Mouse (Mus musculus): Measurements from ENCODE around the gene Col23a1.

The Col23a1 gene

DNA sequence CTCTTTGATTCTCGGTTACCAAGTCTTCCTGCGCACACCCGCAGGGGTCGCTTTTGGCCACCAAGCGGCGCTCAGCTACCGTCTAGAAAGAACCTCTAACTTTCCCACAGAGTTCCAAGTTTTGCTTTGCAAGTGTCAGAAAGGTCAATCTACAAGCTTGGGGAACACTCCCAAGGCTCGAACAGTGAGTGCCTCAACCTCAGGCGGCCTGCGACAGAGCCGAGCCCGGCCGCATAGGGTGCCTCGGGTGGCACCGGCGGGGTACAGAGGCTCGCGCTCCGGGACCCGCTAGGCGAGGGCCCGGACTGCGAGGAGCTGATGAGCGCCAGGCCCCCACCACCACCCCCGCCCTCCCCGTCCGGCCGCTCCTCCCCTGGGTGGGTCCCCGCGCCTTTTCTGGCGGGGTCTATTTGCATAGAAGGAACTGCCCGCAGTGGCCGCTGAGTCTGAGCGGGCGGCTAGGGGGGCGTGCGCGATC is at the start of gene Col23a1:
Gene Col23a1 (plus strand): TSS at position 357 of the 478 bp plus-strand sequence.
- DNase-seq (ENCODE audit: low spot score) = no peak

DNA sequence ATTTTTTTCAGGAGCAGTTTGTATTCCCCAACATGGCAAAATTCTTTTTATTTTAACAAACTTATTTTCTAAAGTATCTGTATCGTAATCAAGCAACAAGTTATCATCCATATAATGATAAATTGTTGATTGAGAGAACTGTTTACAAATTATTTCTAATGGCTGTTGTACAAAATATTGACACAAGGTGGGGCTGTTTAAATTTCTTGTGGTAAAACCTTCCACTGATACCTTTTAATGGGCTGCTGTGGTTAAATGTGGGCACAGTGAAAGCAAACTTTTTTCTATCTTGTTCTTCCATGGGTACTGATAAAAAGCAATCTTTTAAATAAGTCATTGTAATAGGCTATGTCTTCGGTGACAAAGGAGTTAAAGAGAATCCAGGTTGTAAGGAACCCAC is 46.8 kb upstream of the Col23a1 start:
- no peak for DNase-seq (ENCODE audit: low spot score)

DNA sequence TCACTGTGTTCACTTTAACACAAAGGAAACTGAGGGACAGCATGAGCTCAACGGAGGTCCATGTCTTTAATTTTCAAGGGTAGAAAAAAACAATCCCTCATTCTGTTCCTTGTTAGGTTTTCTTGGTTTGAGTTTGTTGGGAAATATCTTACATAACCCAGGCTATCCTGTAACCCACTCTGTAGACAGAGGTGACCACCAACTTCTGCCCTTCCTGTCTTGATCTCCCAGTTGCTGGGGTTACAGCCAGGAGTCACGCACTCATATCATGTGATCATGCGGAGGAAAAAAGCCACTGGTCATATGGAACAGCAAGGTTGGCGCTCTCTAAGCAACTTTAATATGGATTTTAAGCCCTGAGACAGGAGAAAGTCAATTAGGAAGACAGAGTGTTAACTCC is 32.7 kb upstream of the Col23a1 start:
- no peak for DNase-seq (ENCODE audit: low spot score)

DNA sequence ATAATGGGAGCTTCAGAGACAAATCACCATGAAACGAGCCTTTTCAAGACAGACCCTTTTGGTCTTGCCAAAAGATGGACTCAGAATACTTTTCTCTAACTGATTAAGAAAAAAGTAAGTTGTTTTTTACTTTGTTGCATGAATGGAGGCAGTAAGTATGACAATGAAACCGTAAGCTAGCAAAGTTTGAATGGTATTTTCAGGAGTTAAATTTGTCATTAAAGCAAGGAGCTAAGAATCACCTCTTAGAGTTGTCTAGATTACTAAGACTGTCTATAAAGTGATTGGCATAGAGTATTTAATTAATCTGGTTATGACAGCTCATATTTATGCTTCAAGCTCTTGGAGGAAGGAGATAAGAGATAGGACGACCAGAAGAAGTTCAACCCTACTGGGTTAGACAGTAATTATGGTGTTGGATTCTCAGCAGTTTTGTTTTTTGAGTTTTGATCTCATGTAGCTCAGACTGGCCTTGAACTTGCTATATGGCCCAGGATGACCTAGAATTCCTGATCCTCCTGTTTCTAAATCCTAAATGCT is 28.0 kb upstream of the Col23a1 start, which contains the start of gene Clk4:
Gene Clk4 (plus strand): TSS at position 51 of the 540 bp plus-strand sequence.
- no peak for DNase-seq (ENCODE audit: low spot score)

DNA sequence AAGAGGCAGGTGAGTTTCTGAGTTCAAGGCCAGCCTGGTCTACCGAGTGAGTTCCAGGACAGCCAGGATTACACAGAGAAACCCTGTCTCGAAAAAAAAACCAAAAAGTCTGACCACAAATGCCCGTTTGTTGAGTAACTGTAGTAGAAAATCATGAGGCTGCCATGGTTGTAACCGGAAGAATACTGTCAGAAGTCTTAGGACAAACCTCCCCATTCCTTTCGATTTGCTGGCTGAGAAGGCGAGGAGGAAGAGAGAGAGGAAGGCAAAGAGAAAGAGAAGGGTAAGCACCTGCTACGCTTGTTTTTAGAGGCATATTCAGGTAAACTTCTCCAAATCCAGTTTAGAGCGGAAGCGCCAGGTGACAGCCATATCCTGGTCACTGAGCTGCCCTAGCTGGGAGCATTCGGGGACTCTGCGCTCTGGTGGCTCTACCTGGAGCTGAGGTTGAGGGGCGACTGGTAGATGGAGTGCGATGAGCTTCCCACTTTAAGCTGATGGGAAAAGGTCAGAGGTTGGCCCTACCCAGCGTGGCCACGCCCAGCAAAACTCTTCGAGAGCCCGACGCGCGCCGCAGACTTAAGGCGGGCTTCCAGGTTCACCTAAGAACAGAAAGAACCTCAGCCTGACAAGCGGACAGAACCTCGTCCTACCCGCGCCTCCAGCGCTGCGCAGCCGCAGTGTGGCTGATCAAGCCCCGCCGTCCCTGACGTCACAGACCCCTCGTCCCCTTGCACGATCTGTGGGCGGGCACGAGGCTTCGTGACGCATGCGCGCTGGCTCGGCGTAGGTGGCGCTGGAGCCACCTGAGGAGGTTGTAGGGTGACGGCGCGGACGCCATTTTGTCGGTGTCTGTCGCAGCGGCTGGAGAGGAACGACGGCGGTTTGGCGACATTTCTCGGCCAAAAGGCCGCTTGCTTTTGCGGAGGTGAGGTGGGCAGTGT is 27.1 kb upstream of the Col23a1 start, which contains the start of gene BC049762:
Gene BC049762 (minus strand): TSS at position 705 of the 944 bp plus-strand sequence.
- peak; percentile 100 for DNase-seq (ENCODE audit: low spot score)

DNA sequence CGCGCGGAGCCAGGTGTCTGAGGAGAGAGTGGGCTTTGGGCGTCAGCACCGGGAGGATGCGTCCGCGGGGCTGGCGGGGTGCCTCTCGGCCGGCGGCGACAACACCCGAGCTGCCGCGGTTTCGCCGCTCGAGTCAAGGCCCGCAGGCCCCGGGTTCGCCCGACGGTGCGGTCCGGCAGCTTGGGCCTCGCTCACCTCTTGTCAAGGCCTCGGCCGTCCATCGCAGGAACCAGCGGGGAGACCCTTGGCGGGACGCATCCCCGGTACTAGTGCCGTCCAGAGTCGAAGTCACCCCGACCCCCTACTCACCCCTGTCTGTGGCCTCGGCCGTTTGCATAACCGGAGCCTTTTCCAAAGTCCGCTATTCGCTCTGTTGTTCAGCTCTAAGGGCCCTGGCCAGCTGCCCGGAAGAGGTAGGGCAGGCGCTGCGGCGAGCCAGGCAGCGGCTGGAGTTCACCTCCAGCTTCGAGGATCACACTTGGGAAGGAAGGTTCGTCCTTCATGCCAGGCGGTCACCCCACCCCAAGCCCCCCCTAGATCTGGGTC is 26.4 kb upstream of the Col23a1 start:
- DNase-seq (ENCODE audit: low spot score) = no peak

DNA sequence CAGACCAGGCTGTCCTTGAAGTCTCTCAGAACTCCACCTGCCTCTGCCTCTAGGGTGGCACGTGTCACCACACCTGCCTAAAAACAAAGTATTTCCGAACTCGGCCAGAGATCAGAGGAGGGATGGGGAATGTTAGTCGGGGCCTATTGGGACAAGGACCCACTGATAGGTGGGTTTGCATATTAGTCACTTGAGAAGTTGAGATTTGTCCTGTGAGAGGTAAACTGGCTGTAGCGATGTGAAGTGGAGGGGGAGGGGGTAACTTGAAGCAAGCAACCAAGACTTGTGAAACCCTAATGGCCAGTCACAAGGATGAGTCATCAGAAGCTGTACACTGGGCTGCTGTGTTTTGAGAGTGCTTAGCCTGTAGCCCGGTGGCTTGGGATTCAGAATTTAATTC is 25.4 kb upstream of the Col23a1 start:
- peak; percentile 31 for DNase-seq (ENCODE audit: low spot score)

DNA sequence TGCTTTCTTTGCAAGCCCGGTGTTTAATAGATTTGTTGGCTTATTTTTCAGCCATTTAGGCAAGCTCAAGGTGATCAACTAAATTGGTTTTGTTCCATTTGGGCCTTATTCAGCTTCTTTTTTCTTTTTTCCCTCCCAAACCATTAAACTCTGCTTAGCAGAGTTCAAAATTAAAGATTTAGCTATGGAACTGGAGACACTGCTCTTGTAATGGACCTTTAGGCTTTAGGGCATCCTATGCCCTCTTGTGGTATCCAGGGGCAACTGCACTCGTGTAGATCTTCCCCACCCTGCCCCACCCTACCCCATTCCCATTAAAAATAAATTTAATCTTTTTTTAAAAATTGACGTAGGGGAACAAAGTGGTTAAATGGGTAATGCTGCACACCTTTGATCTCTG is 24.4 kb upstream of the Col23a1 start:
- DNase-seq (ENCODE audit: low spot score) = no peak

DNA sequence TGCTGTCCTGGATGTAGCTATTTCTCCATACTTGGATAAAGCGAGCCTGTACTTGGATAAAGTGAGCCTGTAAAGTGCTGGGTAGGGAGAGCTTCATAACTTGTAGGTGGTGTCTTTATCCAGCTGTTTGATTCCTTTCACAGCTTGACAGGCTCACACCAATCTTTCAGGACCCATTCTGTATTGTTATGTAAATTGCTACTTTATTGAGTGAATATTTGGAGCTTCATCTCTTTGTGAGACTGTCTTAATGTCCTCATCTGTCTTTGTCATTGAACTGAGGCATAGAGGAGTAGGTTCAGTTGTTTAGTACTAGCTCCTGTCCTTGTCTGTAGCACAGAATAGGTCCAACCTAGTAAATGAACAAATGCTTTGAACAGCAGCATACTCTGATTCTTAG is 15.3 kb upstream of the Col23a1 start:
- DNase-seq (ENCODE audit: low spot score) = no peak

DNA sequence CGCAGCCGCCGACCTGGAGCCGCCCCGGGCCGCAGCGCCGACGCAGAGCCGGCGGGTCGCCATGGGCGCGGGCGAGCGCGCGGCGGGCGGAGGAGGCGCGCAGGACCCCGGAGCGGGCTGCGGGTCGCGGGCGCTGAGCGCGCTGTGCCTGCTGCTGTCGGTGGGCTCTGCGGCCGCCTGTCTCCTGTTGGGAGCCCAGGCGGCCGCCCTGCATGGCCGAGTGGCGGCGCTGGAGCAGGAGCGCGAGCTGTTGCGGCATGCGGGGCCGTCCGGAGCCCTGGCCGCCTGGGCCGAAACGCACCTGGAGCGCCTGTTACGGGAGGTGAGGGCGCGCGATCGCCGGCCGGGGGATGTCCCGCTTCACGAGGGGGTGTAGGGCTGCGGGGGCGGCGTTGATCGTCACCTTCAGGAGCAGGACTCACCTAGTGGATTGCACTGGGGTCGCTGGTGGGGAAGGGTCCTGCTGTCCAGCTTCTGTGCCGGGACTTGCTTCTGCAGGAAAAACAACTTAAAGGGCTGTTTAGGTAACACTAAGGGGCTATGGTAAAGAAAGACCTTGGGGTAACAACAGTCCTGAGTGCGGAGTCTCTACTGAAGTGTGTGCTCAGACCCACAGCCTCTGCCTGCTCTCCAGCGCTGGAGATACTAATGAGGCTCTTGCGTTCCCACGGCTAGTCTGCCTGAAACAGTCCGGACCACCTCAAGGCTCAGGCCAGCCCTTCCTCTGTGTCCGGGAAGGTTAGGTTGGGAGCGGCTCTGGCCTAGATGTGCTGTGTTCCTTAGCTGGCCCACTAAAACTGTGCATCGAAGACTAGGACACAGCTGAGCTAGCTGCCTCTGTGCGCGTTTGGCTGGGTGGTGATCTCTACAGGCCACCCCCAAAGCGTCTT is 591 bp downstream of the Col23a1 start:
- no peak for DNase-seq (ENCODE audit: low spot score)

DNA sequence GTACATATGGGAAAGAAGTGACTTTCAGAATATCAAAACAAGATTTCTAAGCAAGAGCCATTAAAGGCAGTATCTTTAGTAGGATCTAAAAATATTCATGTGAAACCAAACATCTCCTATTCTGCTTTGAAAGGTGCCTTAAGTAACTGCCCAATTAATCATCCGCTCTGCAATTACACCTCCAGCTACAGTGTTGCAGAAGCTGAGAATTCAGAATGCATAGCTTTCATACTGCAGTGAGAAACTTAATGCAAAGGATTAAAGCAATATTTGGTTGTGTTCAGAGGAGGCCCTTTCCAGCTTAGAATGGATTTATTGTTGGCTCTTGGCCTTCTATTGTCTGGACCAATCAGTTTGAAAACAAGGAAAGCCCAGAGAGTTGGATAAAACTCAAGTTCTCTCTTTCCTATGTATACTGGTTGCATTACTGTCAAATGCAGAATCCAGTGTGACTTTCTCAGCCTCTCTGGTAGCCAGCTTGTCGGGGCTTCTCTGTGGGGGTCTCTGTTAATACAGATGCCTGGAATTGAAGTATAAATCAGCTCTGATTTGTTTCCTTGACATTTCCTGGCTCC is 4.3 kb downstream of the Col23a1 start:
- no peak for DNase-seq (ENCODE audit: low spot score)

DNA sequence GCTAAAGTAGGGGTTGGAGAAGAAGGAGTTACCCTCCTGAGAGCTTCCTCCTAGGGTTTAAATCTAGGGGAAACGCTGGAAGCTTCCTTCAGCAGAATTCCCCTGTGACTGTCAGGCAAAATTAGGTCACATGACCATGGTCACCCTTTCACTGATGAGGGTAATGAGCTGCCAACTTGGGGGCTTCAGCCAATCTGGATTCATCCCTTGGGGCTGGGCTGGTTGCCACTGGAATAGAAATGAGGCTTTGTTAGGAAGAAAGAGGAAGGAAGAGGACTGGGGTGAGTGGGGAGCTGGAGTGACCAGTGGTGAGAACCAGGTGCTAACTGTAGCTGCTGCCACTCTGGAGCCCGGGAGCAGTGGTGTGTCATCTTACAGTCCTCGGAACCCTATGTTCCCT is 6.0 kb downstream of the Col23a1 start:
- DNase-seq (ENCODE audit: low spot score) = no peak

DNA sequence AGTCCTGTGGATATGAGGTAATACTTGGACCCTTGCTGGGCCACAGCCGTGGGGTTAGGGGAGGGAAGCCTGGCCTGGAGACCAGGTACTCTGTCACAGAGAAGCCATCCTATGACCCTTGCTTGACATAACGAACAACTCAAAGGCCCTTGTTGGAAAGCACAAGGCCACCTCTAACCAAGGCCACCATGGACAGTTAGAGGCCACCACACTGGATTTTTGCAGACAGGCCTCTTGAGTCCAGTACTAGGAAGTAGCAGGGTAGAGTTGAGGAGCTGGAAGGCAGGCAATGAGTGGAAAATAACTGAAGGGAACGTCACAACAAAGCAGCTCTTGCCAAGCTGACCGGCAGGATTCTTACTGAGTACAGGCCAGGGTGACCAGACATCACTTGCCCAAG is 9.0 kb downstream of the Col23a1 start:
- DNase-seq (ENCODE audit: low spot score) = no peak

DNA sequence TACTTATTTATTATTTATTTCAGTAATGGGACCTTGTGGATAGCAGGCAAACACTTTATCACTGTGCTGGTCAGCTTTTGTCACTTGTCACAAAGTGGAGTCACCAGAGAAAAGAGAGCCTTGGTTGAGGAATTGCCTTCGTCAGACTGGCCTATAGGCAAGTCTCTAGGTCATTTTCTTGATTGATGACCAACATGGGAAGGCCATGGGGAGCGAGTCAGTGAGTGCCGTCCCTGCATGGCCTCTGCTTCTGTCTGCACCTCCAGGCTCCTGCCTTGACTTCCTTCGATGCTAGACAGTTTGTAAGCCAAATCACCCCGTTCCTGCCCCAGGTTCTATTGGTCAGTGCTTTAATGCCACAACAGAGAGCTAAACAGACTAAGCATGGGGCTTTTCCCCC is 12.7 kb downstream of the Col23a1 start:
- no peak for DNase-seq (ENCODE audit: low spot score)

DNA sequence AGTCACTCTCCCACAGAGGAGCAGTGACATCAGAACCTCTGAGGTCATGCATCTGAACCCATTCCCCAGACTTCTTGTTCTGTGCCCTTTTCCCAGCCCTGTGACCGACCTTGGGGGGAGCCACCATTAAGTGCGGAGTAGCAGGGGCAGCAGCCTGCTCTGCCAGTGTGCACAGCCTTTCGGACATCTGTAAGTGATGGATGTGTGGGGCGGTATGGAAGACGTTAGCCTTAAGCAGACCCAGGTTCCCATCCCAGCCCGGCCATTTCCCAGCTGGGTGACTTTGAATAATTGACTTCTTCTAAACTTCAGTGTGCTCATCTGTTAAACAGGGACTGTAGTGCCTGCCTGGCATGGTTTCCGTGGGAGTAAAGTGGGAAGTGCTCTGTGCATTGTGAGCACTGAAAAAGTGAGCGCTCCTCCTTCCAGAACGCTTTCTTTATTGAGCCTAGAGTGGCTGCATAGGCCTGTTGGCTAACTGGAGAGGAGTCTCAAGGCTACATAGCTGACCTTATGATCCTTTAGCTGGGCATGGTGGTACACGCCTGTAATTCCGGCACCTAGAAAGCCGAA is 14.3 kb downstream of the Col23a1 start:
- DNase-seq (ENCODE audit: low spot score) = no peak

DNA sequence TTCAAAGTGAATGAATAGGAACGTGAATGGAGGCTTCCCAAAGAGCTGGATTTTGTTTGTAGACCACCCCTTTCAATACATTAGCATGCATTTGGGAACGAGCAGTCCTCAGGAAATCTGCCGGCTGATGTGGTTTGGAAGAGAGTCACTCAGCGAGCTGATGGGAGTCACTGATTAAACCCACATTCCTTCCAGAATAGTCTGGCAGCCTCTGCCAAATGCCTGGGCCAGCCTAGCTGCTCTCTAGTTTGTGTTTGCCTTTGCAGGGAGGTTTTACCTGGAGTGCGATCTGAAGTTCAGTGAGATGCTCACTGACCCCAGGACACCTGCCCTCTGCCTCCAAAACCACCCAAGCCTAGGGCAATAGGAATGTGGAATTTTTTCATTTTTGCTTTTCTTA is 18.6 kb downstream of the Col23a1 start:
- DNase-seq (ENCODE audit: low spot score) = no peak

DNA sequence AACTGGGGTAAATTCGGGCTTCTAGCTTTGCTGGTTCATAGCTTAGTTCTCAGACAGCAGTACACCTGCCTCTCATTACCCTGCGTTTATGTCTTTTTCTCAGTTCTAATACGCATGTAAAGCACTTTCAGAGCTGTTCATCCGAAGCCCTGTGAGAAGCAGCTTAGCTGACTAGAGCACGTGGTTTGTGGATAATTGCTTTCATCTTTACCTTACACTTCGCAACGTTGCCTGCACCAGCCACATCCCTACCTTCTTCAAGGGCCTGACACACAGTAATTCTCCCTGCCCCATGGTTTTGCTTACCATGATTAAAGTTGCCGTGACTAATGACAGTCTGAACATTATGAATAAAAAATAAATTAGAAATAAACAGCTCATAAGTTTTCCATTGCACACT is 22.1 kb downstream of the Col23a1 start:
- DNase-seq (ENCODE audit: low spot score) = no peak

DNA sequence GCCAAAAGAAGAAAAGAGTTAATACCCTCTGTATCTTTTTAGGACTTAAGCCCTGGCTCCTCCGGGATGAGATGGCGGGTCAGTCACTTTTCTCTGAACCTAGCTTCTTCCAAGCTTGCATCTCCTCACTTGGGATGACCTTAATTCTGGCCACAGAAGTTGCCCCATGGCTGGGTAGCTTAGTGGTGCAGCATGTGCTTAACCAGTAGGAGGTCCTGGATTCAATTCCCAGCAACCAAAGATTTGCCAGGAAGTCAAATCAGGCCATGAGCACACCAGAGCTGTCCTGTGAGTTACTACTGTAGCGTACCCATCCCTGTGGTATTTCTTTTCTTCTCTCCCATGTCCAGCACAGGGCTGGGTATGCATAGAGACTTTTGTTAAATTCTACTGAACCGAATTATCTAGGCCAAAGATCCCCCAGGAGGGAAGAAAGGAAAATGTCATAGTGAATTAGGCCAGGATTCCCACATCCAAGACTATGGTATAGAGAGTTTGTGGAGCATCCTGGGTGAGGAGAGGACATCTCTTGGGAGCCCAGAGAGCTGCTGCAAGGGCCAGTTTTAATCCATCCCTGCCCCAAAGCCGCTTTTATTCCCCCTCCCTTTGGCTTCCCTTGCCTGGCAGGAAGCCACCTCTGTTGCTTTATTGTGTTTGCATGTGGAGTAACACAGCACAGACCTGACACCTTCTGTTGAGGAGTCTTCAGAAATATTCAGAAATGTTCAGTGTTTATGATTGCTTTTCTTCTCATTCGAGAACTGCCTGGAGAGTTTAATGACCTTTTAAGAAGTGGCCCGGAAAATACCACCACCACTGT is 26.5 kb downstream of the Col23a1 start:
- no peak for DNase-seq (ENCODE audit: low spot score)

DNA sequence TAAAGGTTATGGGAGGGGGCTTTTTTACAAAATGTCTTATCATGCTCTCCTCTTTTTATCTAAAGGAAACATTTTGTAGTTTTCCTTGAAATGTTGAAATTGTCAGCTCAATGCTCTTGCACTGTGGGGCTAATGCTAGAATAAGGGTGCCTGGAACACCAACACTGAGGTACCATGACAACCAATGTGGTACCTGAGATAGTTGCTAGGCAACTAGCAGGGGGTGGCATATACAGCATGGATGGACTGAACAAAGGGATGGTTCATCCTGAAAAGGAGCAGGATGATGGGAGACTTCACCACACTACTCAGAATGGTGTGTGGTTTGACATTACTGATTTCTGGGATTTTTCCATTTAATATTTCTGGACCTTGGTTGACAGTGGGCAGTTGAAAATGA is 30.9 kb downstream of the Col23a1 start:
- no peak for DNase-seq (ENCODE audit: low spot score)

DNA sequence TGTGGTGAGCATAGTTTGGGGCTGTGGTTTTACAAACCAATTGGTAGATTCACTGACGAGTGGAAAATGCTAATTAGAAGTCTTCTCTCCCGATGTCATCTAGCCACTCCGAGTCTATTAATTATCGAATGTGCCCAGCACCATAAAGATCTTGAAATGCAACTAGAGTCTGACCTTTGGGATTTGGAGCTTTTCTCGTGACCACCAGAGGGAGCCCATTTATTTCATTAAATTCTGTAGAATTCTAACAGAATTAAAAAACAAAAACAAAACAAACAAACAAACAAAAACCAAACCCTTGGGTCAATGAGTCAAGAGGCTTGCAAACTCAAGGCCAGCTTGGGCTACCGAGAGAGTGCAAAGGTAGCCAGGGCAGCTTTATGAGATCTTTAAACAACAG is 37.2 kb downstream of the Col23a1 start:
- no peak for DNase-seq (ENCODE audit: low spot score)
